Mouse (Mus musculus): ENCODE measurements at regions not wholly inside any gene's neighbourhood (a gene's known extent, or its start where the extent isn't known, plus 50 kb on each side); places are given as distances from the start of the nearest gene placed in this dataset.

DNA sequence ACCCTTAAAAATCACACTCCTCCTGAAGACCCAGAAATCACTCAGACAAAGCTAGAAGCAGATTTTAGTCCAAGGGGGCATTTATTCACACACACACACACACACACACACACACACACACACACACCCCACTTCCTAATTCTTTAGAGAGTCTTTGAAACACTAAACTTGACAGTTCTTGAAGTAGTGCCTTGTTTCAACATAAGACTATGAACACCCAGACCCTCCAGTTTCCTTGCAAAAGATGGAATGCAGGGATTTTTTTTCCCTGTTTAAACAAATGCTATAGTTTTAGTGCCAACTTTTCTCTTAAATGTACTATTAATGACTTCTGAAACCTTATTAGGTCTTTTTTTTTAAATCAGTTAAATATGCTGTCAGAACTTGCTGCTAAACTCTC, 279.2 kb upstream of the Fat1 start:
- DNase-seq: no peak

DNA sequence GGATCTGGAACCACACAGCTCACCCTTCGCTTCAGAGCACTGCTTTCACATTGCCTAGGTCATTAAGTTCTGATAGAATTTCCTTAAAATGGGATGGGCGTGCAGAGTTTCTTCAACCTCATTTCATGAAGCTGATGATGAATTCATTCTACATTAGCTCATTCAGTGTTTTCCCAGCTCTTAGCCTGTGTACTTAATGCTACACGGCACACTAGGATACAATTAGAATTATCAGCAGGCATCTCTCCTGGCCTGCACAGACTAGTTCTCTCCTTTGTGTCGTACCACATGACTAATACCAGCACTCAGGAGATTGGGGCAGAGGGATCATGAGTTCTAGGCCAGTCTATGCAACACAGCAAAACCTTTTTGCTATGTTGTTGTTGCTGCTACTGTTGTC, 278.8 kb upstream of the Fat1 start:
- DNase-seq: no peak

DNA sequence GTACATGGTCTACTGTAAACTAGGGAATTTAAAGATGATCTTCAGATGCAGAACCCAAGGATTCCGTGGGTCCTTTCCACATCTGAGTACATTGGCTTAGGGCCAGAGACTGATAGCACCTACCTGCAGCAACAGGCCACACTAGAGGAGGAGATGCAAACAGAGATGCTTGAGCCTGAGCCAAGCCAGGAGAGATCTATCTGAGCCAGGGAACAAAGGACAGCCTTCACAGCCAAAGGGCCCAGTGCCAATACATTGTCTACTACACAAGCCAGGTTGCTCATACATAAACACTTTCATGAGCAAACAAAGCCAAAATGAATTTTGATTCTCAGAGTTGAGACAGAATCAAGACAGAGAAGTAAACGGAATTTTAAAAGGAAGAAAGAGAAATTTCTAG, 273.6 kb upstream of the Fat1 start:
- no peak for DNase-seq

DNA sequence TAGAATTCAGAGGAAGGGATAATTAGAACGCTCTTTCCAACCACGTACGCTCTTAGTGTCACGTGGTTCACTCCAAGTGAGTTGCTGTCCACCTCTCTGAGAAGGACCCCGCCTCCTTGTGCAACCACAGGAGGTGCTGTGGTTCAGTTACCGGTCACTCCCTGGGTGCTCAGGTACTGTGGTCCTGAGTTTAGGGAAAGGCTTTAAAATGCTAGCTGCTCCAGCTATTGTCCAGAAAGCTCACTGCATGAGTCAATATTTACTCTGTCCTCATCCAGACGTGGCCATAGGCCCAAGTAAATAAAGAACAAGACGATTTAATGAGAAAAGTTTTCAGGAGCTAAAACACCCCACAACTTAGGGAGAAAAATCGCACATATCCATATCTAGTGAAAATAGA, 248.1 kb upstream of the Fat1 start:
- peak; percentile 54 for DNase-seq

DNA sequence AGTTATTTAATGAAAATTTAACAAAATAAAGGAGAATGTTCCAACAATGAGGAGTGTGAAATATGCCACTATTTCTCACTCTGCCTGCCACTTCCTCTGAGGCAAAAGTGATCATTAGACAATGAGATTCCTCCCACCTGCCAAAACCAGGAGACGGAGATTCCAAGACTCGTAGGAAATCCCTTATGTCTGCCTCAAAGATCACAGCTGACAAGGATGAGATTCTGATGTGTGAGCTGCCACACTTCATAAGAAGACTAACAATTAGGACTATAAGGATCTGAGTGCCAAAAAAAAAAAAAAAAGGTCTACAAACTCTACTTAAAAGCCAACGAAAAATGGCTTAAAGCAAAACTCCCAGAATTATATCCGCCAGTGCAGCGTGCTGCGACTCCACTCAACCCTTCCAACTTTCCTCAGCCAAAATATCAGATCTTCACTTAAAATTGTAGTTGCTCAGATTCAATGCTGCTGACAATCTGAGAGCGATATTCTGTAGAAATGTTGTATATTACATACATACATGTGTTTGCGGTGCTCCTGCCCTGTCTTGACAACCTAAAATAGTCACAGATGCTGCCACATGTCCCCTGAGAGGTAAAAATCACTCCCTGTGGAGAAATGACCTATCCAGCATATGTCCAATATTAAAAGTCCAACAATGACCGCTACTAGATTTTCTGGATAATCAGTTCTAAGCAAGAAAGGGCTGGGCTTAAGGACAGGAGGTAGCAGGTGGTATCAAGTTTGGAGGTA, 245.2 kb upstream of the Fat1 start:
- DNase-seq: no peak

DNA sequence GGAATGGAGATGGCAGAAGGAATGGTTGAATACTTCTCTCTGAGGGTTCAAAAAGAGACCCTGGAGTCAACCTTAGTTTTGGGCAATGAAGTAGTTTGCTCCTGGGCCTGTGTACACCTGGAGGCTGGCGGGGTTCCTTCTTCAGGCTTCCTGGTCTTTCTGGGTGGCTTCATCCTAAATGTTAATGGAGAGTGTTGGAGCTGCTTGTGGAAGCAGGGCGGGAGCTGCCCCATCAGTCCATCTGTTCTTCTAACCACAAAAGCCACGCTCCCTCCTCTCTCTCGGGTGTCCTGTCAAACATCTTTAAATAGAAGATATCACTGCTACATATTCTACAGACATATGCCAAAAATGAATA, 244.7 kb upstream of the Fat1 start:
- DNase-seq: no peak

DNA sequence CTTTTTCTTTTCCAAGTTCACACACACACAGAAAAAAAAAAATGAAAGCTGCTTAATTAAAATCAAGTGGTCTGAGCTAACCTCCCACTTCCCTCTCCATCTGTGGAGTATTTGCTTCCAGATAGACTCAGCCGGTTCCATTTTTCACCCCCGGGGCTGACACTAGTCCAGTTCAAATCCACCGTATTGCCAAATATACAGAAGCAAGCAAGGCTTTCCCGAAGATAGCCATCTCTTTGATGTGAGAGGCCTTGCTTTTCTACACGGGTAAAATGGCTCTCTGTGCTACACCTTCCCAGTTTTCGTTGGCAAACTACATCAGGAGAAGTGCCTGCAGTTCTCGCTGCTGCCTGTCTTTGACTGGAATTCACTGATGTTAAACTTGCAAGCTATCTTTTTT, 244.1 kb upstream of the Fat1 start:
- DNase-seq: peak; percentile 10

DNA sequence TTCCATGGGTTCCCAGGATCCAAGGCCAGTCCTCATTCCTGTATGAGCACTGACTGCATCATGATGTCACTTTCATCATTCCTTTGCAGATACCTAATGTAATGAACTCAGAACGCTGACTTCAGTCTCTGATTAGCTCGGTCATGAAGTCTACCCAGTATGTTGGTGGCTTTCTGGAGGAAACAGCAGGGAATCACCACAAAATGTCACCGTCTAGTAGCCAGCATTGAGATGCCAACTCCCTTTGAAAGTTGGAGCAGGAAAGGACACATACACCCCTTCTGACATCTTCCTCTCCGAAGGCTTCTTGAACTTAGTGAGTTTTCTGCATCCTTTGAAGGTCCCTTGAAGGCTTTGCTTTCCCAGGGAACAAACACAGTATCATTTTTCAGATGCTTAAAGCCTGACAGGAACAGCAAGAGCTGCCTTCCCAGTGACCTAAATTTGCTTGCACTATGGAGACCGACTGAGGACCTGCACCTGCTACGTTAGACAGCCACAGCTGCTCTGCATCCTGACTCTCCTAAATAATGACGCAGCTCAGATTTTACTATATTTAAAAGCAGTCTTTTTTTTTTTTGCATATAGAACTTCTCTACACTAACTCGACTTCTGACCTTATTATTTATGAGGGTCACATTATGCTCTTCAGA, 243.1 kb upstream of the Fat1 start:
- DNase-seq: no peak

DNA sequence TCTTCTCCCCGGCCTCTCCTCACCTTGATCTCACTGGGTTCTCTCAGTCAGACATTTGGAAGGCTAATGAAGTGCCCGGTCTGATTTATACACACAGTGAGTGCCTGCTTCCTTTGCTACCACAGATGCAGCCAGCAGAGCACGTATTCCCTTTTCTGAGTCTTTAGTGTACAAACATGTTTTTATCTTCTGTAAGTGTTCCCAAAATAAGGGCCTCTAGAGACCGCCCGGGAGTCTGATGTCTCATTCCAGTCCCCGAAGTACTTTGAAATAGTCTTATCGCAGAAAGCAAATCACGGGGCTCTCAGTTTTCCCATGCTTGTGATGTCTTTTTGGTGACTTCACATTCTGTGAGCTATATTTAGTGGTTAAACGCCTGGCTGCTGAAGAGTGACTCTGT, 240.4 kb upstream of the Fat1 start:
- peak; percentile 9 for DNase-seq

DNA sequence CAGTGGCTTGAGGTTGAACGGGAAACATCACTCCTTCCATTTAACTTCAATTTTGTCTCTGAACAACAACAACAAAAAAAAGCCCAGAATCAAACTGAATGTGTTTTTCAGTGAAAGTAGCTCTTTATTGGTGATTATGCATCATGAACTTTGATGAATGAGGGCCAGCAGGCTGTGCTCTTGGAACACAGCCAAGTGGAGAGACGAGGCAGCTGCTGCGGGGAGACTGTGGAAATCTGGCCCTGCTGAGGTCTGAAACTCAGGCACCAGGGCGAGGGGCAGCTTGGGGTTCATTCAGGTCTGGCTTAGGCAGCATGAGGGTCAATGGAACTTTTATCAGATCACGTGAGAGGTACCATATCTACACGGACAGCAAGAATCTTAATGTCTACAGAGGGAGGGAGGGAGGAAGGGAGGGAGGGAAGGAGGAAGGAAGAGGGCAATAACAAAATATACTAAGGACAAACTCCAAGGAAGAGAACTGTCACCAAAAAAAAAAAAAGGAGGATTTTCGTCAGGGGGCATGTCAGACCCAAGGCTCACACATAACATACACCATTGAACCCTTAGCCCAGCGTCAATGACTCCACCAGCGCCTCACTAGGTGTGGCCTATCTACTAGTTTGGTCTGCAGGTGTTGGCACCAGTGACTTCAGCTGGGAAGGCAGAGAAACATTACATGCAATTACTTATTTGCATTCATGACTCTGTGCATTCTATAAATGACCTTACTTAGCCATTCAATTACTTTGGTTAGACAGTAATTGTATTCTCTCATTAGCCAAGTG, 239.0 kb upstream of the Fat1 start:
- DNase-seq: peak; percentile 40

DNA sequence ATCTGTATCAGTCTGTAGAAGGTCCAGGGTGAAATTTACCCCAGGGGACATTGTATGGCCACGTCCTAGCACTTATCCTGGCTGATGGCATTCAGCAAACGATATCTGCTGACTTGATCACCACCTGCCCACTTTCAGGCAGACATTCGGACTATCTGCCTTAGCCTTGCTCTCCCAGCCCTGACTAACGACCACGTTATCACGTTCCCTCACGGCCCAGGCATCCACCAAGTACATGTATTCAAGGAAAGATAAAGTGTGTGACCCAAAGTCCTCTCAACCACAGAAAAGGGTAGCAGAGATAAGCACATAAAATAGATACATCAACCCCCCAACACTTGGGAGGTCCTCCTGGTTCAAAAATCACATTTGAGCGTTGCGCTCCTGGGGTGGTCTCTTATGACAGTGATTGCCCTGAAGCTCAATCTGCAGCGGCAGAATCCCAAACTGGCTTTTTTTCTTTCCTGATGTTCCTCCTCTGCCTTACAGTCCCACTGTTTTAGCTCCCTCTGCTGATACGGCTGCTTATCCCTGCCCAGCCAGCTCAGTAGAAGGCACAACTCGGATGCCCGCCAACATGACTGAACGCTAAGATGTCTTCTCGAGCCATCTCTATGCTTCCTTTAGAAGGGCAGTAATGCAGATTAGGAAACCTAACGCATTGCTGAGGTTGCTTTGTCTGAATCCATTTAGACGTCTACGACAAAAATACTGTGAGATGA, 235.7 kb upstream of the Fat1 start:
- peak; percentile 33 for DNase-seq

DNA sequence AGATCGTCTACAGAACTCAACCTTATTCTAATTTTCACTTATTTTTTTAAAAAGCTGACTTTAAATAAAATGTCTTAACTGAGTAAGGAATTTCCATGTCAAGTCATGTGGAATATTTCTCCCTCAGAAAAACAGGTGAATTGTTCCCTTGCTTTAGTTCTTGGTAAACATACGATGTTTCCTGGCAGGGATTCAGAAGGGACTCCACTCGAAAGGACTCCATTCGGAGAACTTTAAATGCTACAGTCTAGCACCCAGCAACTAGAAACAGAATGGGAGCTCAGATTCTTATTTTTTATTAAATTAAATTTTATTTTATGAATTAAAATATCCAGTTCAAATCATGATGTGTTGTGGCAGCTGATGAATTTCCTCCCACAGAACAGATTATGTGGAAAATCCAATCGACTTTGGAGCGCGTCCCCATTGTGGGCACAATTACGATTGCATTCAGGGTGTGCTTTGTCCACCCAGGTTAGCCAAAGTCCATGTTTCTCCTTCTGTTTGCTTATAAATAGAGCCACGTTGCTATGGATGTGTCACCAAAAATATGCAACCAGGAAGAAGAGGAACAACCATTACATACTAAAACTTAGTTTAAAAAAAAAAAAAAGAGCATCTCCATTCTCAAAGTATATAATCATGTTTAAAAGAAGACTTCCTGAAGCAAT, 230.5 kb upstream of the Fat1 start:
- no peak for DNase-seq

DNA sequence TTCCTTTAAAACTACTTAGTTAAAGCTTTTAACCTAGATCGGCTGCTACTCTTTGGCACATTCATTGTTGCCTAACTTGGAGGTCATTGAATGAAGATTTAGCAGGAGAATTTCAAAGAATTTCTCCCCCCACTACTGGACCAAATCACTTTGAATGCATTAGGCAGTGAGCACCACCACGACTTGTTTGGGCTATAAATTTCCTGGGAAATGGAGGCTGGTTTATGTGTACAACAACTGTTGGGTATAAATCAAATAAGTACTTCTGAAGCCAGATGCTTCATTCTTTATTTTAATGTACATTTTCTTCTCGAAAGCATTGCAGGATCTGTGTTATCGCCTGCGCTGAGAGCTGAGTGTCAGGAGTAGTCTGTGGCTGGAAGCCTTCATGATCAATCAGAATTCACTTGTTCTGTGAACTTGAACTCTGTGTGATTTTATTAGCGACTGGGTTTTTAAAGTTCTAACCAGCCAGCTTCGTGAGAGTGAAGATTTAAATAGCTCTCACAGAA, 226.5 kb upstream of the Fat1 start:
- DNase-seq: no peak

DNA sequence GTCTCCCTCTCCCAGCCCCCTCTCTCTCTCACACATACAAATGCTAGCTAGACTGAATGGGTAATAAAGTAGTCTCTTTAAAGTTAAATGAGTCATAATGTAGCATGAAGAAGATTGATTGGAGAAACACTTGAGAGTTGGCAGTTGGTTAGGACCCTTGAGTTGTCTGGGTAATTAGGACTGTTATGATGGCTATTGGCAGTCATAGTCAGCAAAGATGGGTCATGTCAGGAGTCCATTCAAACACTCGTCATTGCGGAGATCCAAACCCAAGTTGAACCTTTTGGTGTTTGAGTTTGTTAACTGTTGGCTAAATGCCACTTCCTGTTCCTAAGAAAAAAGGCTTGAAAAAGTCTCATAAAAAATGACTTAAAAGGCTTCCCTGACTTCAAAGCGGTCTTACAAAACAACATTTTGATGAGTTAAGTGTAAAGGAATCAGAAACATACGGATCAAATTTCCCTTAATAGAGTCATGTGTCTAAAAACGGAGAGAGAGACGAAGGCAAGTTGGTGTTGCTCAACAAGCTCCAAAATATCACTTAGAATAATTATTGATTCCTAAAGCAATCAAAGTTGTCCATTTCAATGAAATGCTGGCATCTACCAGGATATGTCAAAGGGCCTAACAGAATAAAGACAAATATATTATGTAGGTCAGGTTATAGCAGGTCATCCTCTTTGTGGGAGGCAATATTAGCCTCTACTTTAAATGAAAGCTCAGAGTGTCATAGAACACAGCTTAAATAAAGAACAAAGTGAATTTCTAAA, 225.9 kb upstream of the Fat1 start:
- peak; percentile 54 for DNase-seq

DNA sequence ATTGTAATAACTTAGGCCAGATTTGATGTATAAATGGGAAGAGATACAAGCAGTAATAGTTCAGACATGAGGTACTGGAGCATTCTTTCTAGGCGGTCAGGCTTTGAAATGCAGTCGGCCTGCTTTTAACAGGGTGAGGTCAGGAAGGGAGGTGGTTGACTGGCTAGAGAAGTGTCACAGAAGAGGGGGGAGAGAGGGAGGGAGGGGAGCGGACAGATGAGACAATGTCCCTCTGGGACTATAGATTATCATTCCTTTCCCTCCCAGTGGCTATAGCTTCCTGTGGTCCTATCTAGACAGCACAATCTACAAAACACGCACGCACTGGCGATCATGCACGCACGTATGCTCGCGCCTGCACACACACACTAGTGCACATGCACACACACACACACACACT, 200.7 kb upstream of the Fat1 start:
- no peak for DNase-seq

DNA sequence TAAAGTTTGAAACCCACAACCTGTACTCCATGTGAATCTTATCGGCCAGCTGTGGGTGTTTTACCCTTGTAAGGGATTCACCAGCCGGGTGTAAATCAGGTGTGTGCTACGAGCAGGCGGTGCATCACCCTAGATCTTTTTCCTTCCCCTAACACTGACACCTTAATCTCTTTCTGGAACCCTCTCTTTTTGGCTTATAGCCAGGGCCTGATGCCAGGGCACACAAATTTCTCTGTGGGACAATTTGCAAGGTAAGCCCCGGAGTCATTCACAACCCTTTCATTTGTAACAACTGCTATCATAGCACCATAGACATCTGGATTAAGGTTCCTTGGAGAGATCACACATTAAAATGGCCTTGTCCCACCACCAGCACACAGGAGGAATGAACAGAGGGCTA, 199.4 kb upstream of the Fat1 start:
- DNase-seq: no peak

DNA sequence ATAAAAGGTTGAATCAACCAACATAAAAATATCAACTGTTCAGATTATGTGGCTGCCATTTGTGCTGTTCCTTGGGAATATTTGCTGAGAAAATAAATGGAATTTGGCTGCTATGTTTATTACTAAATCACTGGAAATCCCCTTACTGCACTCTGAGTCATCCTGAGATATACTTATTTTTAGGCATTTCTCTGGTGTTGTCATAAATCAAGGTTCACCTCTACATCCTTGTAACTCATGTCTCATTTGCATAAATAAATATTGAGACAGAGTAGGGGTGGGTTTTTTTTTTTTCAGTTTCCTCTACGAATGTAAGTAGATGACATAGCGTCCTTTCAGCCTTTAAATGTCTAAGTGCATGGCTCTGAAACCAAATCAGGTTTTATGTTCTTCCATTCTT, 191.9 kb upstream of the Fat1 start:
- DNase-seq: no peak

DNA sequence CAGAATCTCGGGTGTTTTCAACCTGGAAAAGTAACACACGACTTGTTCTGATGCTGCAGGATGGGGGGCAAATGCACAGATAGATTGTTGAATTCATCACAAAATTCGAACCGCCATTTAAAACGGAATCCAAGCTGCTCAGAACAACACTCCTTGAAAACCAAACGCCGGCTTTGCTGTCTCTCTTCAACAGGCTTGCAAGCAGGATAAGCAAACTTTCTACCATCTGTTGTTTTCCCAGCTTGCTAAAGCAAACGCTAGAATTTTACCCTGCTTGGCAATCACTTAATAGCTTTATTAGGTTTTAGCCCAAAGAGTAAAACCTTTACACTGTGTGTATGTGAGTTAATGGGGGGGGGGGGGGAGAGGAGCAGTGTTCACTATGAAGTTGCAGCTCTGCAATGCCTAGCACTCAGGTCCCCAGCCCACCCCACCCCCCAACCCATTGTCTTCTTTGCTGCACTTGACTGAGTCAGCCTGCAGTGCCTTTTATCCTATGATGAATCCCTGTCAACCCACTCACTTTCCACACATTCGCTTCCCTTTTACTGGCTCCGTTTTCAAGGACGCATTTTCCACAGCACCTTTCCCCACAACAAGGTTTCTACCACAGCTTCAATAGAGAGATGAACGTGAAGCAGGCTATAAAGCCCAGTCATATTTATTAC, 190.1 kb upstream of the Fat1 start:
- DNase-seq: no peak

DNA sequence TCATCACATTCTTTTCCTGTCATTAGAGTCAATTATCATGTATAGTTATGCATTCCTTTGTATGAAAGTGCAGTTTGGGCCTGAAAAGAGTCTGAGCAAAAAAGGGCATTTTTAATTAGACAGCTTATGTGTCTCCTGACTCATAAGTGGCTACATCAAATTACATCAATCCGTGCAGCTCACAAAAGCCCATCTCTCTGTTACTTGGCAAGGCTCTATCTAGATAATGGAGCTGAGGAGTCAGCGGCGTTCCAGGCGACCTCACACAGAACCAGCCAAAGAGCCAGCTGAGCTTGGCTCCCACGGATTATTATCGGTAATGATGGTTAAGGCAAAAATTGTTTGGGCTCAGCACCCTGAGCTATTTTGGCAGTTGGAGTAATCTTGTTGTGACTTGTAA, 176.5 kb upstream of the Fat1 start:
- DNase-seq: no peak

DNA sequence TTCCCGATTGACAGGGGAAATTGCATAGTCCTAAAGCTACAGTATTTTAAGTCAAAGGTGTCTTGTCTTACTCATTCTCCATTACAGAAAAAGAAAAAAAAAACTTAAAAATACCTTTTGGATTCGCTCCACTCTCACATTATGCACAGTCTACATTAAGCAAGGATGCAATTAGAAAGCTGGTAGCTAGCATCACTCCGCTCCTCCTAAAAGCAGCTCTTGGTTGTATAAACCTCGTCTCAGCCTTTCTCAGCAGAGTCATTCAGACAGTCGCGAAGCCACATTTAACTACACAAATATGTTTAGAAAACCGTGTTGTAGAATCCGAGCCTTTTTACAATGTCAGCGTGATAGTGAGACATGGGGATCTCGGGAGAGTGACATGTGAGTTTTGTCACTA, 172.5 kb upstream of the Fat1 start:
- no peak for DNase-seq

DNA sequence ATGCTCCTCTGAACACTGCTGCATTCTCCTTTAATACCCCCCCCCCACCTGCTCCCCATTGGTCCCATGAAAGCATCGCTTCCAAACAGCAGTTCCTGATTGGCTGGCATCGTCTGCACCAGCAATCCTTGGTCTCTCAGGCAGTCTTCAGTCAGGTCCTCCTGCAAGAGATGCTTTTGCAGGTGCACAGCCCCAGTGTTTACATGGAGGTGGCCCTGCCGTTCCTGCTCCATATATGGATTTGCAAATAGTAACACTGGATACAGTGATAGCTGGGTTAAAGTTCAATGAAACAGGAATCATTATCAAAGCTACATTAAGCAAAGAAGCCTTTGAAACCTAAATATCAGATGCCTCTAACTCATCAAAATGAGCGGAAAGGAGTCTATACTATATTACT, 170.1 kb upstream of the Fat1 start:
- DNase-seq: no peak
